Mouse (Mus musculus) lung, postnatal 0 days (tissue): ENCODE measurements at regions not wholly inside any gene's neighbourhood (a gene's known extent, or its start where the extent isn't known, plus 50 kb on each side); places are given as distances from the start of the nearest gene placed in this dataset.

ENCODE experiments used
- CTCF ChIP-seq: IDR thresholded peaks from 2 replicates; pipeline ENCODE4 v1.5.1; 2016; ENCODE audit warnings: antibody characterized with exemption, mild to moderate bottlenecking
- EP300 ChIP-seq: IDR thresholded peaks from 2 replicates; pipeline ENCODE4 v1.6.1; 2016; ENCODE audit warnings: antibody characterized with exemption, mild to moderate bottlenecking, control low read depth

- TF ChIP-seq CTCF = no peak
- TF ChIP-seq EP300 = no peak
Measured at GRCm38 (mm10) chr2:117951337-117951718, 160.3 kb upstream of the Thbs1 start.
